Mouse (Mus musculus) MEL (cell line): ENCODE measurements around the gene Cd52. TPM values are rescaled to one million over a fixed set of nuclear protein-coding genes. Genes with fewer than 3 reads are reported as not detected.
"Not testable (repeated sequence)": the region's sequence is repeated elsewhere in the genome, so short reads cannot be mapped to it uniquely, and the experiment has no call there.

Source experiments
- DNase-seq: peaks from one replicate; pipeline ENCODE4 v3.0.0; 2011; ENCODE audit warnings: low read depth, low spot score
- H3K27ac ChIP-seq: 2 replicates; pipeline ENCODE4 v1.5.1; 2012; ENCODE audit warnings: low read depth, mild to moderate bottlenecking, control low read depth, low read length, moderate library complexity; ENCODE audit not compliant: control insufficient read depth
- H3K27me3 ChIP-seq, 2 experiments: fragments of 150-350 bp in 1 of 2; sonication (generic) in 1 of 2; 2 replicates each; pipeline ENCODE4 v1.6.1; 2012; ENCODE audit warnings: low read length in 2 of 2, mild to moderate bottlenecking in 2 of 2, improper control_type of control experiment in 1 of 2, moderate library complexity in 1 of 2; ENCODE audit not compliant: insufficient read depth in 2 of 2, control insufficient read depth in 1 of 2
- H3K36me3 ChIP-seq, 2 experiments: 2 replicates each; pipeline ENCODE4 v1.6.1; 2012 to 2014; ENCODE audit warnings: low read length in 2 of 2, improper control_type of control experiment in 1 of 2, inconsistent platforms in 1 of 2, mild to moderate bottlenecking in 1 of 2; ENCODE audit not compliant: insufficient read depth in 2 of 2, control insufficient read depth in 1 of 2
- H3K4me1 ChIP-seq, 2 experiments: fragments of 150-350 bp in 1 of 2; sonication (generic) in 1 of 2; 2 replicates each; pipeline ENCODE4 v1.6.1; 2012; ENCODE audit warnings: low read length in 2 of 2, improper control_type of control experiment in 1 of 2, mild to moderate bottlenecking in 1 of 2; ENCODE audit not compliant: insufficient read depth in 2 of 2, control insufficient read depth in 1 of 2
- H3K4me3 ChIP-seq, 2 experiments: fragments of 150-350 bp in 1 of 2; sonication (generic) in 1 of 2; 2 replicates each; pipeline ENCODE4 v1.5.1; 2012; ENCODE audit warnings: low read depth in 2 of 2, low read length in 2 of 2, mild to moderate bottlenecking in 2 of 2, moderate library complexity in 2 of 2, control low read depth in 1 of 2, improper control_type of control experiment in 1 of 2; ENCODE audit not compliant: control insufficient read depth in 1 of 2, insufficient read depth in 1 of 2
- H3K79me2 ChIP-seq: 2 replicates; pipeline ENCODE4 v1.6.1; 2012; ENCODE audit warnings: mild to moderate bottlenecking, low read length, moderate library complexity; ENCODE audit not compliant: control insufficient read depth, poor library complexity, insufficient read depth
- H3K9ac ChIP-seq: 2 replicates; pipeline ENCODE4 v1.6.1; 2012; ENCODE audit warnings: low read depth, mild to moderate bottlenecking, control low read depth, low read length, moderate library complexity; ENCODE audit not compliant: control insufficient read depth, poor library complexity, severe bottlenecking
- H3K9me3 ChIP-seq: fragments of 150-350 bp; sonication (generic); replicated peaks from 2 replicates; pipeline ENCODE4 v1.6.1; 2012; ENCODE audit warnings: mild to moderate bottlenecking, low read length, improper control_type of control experiment, moderate library complexity; ENCODE audit not compliant: insufficient read depth
- CTCF ChIP-seq, 3 experiments: IDR thresholded peaks in 2 of 3; conservative IDR thresholded peaks in 1 of 3; 2 replicates each; pipeline ENCODE4 v1.5.1; 2011 to 2012; ENCODE audit warnings: low read length in 3 of 3, low read depth in 2 of 3, mild to moderate bottlenecking in 2 of 3, improper control_type of control experiment in 1 of 3, inconsistent platforms in 1 of 3, mixed read lengths in 1 of 3, moderate library complexity in 1 of 3; ENCODE audit not compliant: control insufficient read depth in 1 of 3, insufficient read depth in 1 of 3, poor library complexity in 1 of 3, severe bottlenecking in 1 of 3
- E2F4 ChIP-seq: IDR thresholded peaks from 2 replicates; pipeline ENCODE4 v1.6.1; 2011; ENCODE audit warnings: low read depth, low read length, improper control_type of control experiment, borderline replicate concordance
- GATA1 ChIP-seq: IDR thresholded peaks from 2 replicates; pipeline ENCODE4 v1.6.1; 2011; ENCODE audit warnings: low read depth, low read length, improper control_type of control experiment
- MAFK ChIP-seq: IDR thresholded peaks from 2 replicates; pipeline ENCODE4 v1.6.1; 2011; ENCODE audit warnings: low read depth, mild to moderate bottlenecking, low read length, improper control_type of control experiment, borderline replicate concordance
- MAZ ChIP-seq: IDR thresholded peaks from 2 replicates; pipeline ENCODE4 v1.6.1; 2012; ENCODE audit warnings: low read depth, mild to moderate bottlenecking, inconsistent platforms, low read length, improper control_type of control experiment
- MEF2A ChIP-seq: IDR thresholded peaks from 2 replicates; pipeline ENCODE4 v1.6.1; 2014; ENCODE audit warnings: low read depth, mild to moderate bottlenecking, inconsistent platforms, low read length, improper control_type of control experiment; ENCODE audit not compliant: poor library complexity, insufficient replicate concordance, severe bottlenecking; ENCODE audit errors: extremely low read depth
- MXI1 ChIP-seq: IDR thresholded peaks from 2 replicates; pipeline ENCODE4 v1.6.1; 2011; ENCODE audit warnings: mild to moderate bottlenecking, low read depth, low read length, improper control_type of control experiment
- MYC ChIP-seq: IDR thresholded peaks from 2 replicates; pipeline ENCODE4 v1.6.1; 2011; ENCODE audit warnings: low read depth, mild to moderate bottlenecking, low read length, improper control_type of control experiment, moderate library complexity
- POLR2A ChIP-seq, 2 experiments: IDR thresholded peaks; 2 replicates each; pipeline ENCODE4 v1.6.1; 2011 to 2012; ENCODE audit warnings: low read length in 2 of 2, mild to moderate bottlenecking in 2 of 2, control low read depth in 1 of 2, improper control_type of control experiment in 1 of 2, low read depth in 1 of 2, moderate library complexity in 1 of 2; ENCODE audit not compliant: control insufficient read depth in 1 of 2, insufficient read depth in 1 of 2, poor library complexity in 1 of 2
- RAD21 ChIP-seq: IDR thresholded peaks from 2 replicates; pipeline ENCODE4 v1.6.1; 2011; ENCODE audit warnings: mild to moderate bottlenecking, low read depth, low read length, improper control_type of control experiment
- SIN3A ChIP-seq: IDR thresholded peaks from 2 replicates; pipeline ENCODE4 v1.6.1; 2012; ENCODE audit warnings: low read length, improper control_type of control experiment, inconsistent platforms
- SMC3 ChIP-seq: IDR thresholded peaks from 2 replicates; pipeline ENCODE4 v1.6.1; 2011; ENCODE audit warnings: low read depth, low read length, improper control_type of control experiment
- UBTF ChIP-seq: IDR thresholded peaks from 2 replicates; pipeline ENCODE4 v1.6.1; 2012; ENCODE audit warnings: low read depth, mild to moderate bottlenecking, inconsistent platforms, low read length, improper control_type of control experiment, moderate library complexity, borderline replicate concordance; ENCODE audit not compliant: insufficient read depth
- USF1 ChIP-seq: IDR thresholded peaks from 2 replicates; pipeline ENCODE4 v1.6.1; 2014; ENCODE audit warnings: low read depth, mild to moderate bottlenecking, inconsistent platforms, low read length, improper control_type of control experiment, moderate library complexity
- ZKSCAN1 ChIP-seq: IDR thresholded peaks from 2 replicates; pipeline ENCODE4 v1.6.1; 2012; ENCODE audit warnings: low read depth, mild to moderate bottlenecking, inconsistent platforms, low read length, improper control_type of control experiment, moderate library complexity
- ZMIZ1 ChIP-seq: IDR thresholded peaks from 2 replicates; pipeline ENCODE4 v1.6.1; 2012; ENCODE audit warnings: low read depth, mild to moderate bottlenecking, inconsistent platforms, low read length, improper control_type of control experiment, moderate library complexity
- ZNF384 ChIP-seq: IDR thresholded peaks from 2 replicates; pipeline ENCODE4 v1.6.1; 2012; ENCODE audit warnings: low read depth, mild to moderate bottlenecking, inconsistent platforms, low read length, improper control_type of control experiment
- polyA plus RNA-seq, 2 experiments: library from polyadenylated mRNA; stranded (reverse) in 1 of 2; unstranded in 1 of 2; fragments of >175 nt in 1 of 2; fragments of >200 nt in 1 of 2; gene quantifications; 2 replicates each; pipeline versions ENCODE4 v1.2.1 to v1.2.4; 2012; ENCODE audit warnings: low replicate concordance in 2 of 2, low read depth in 1 of 2; ENCODE audit not compliant: insufficient read length in 2 of 2, insufficient read depth in 1 of 2, missing spikeins in 1 of 2
- total RNA-seq: library from RNA; depleted of rRNA; stranded (reverse); fragments of 300-350 nt; gene quantifications from 2 replicates; pipeline ENCODE4 v1.2.3, GENCODE M21; 2012; rRNA removed

Cd52 gene
- 0.52 and 1.3 TPM in 2 replicates for total RNA-seq
- polyA plus RNA-seq = under 1 TPM in 1 of 2 experiments, not detected in 1; 0.86 TPM

- Histone ChIP-seq H3K4me1 (peaks cover 6 to 21% of the 10 kb centered on the region in 2 experiments), H3K79me2 (no peaks in the 10 kb centered on the region), H3K27me3 (no peaks in the 10 kb centered on the region)
- TF ChIP-seq MAZ (0 out of 2 replicates have a peak, but pooled peaks have one; percentile 36), MEF2A (no peak), ZKSCAN1 (no peak; the same call in 1 of the 2 replicates), MAFK (0 out of 2 replicates have a peak, but pooled peaks have one; percentile 23), GATA1 (peak; percentile 34), MXI1 (no peak), SIN3A (peak; percentile 42; the same call in 1 of the 2 replicates), POLR2A (IDR thresholded peaks at IDR 0.05; ENCODE audit: control insufficient read depth in 1 of 2, insufficient read depth in 1 of 2, low read depth in 1 of 2, low read length in 2 of 2, poor library complexity in 1 of 2) (peak in 1 of 2 experiments; percentile 31; a peak in 1 of 4 replicates), E2F4 (no peak), ZNF384 (peak; percentile 95)
- TF ChIP-seq, all 39 proteins: peak for 6
- Histone ChIP-seq H3K27ac (no peak within 1 kb of the TSS; the same call in 1 of the 2 replicates), H3K4me3 (no peak within 1 kb of the TSS), H3K36me3 (peaks cover 0 to 11% of the 10 kb centered on the region in 2 experiments; a peak in 2 of 4 replicates), H3K9ac (no peak within 1 kb of the TSS), H3K9me3 (no peaks in the 10 kb centered on the region)
- DNase-seq = peak; percentile 87
These were observed at the start of gene Cd52 for GRCm38 (mm10) chr4:134094923-134095547. Cd52 (minus strand) TSS chr4:134095082.

GRCm38 (mm10) chr4:134144297-134144696 is 49.4 kb upstream of the Cd52 start:
- H3K9me3 ChIP-seq, H3K27me3 ChIP-seq, H3K27ac ChIP-seq, H3K4me1 ChIP-seq, DNase-seq, H3K36me3 ChIP-seq, H3K79me2 ChIP-seq, H3K9ac ChIP-seq, H3K4me3 ChIP-seq: not testable (repeated sequence)

- H3K27me3 ChIP-seq = no peaks in the 10 kb centered on the region
- peaks cover 11 to 18% of the 10 kb centered on the region in 2 experiments for H3K4me1 ChIP-seq
- no peak overlapping the region for H3K4me3 ChIP-seq
- peaks cover 1 to 18% of the 10 kb centered on the region in 2 experiments for H3K36me3 ChIP-seq
- H3K27ac ChIP-seq = no peak overlapping the region
- DNase-seq = peak; percentile 66
- no peaks in the 10 kb centered on the region for H3K79me2 ChIP-seq
- no peak for TF ChIP-seq USF1
- no peak for TF ChIP-seq E2F4
- peak; percentile 68 to 79 (median 69) for TF ChIP-seq CTCF (IDR thresholded peaks at IDR 0.05 in 2 of 3, conservative IDR thresholded peaks at IDR 0.05 in 1 of 3; ENCODE audit: control insufficient read depth in 1 of 3, insufficient read depth in 1 of 3, low read depth in 2 of 3, low read length in 3 of 3, poor library complexity in 1 of 3, severe bottlenecking in 1 of 3)
- TF ChIP-seq ZNF384 = 0 out of 2 replicates have a peak, but pooled peaks have one; percentile 26
- no peak for TF ChIP-seq ZMIZ1
- peak; percentile 51; the same call in 1 of the 2 replicates for TF ChIP-seq MXI1
- 0 out of 2 replicates have a peak, but pooled peaks have one; percentile 60 for TF ChIP-seq MYC
- TF ChIP-seq SMC3 = peak; percentile 47
- peak; percentile 31 for TF ChIP-seq RAD21
- TF ChIP-seq UBTF = no peak
- H3K9ac ChIP-seq = no peak overlapping the region
- no peaks in the 10 kb centered on the region for H3K9me3 ChIP-seq
These were observed 44.0 kb upstream of the Cd52 start for GRCm38 (mm10) chr4:134138857-134139256.
